Mouse (Mus musculus): Measurements from ENCODE around the gene Ddx6.

Gene Ddx6

GRCm38 (mm10) chr9:44641616-44642015, 36.9 kb downstream of the Ddx6 start:
- no peak for DNase-seq (ENCODE audit: low spot score)

- DNase-seq (ENCODE audit: low spot score) = no peak
Measured at GRCm38 (mm10) chr9:44643103-44643502, 38.4 kb downstream of the Ddx6 start.

- DNase-seq (ENCODE audit: low spot score) = no peak
Measured at GRCm38 (mm10) chr9:44644186-44644585, 39.5 kb downstream of the Ddx6 start.

- DNase-seq (ENCODE audit: low spot score) = no peak
Measured at GRCm38 (mm10) chr9:44645481-44645880, 40.8 kb downstream of the Ddx6 start.

DNA sequence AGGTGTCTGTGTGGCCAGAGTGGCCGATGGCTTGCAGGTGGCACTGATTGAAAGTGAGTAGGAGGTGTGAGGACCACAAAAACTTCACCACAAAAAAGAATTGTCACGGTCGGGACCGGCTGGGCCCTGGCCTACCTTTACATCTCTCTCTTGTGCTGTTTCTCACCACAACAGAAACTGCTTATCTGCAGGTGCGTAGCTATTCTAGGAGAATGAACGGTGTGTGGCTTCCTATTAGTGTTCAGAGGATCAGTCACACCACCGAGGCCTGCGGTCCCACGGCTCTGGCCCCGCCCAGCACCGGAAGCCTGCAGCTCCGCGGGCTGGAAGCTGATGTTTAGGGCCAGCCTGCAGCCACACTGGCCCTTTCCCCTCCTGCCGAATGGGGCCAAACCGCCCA, 41.2 kb downstream of the Ddx6 start:
- DNase-seq (ENCODE audit: low spot score) = no peak

DNA sequence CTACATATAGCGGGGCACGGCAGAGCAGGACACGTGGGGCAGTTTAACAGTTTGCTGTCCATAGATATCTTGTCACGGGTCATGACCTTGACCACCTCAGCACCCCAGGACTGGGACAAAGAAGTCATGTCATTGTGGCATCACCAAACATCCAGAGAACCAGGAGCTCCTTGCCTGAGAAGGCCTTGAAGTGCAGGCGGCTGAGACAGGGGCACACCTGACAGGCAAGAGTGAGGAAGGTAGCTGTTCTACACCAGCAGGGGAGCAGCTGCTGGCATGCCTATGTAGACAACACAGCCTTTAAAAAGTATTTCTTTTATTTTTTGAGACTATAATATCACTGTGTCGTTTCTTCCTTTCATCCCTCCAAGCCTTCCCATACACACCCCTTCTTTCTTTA, 41.7 kb downstream of the Ddx6 start:
- DNase-seq (ENCODE audit: low spot score) = no peak

DNA sequence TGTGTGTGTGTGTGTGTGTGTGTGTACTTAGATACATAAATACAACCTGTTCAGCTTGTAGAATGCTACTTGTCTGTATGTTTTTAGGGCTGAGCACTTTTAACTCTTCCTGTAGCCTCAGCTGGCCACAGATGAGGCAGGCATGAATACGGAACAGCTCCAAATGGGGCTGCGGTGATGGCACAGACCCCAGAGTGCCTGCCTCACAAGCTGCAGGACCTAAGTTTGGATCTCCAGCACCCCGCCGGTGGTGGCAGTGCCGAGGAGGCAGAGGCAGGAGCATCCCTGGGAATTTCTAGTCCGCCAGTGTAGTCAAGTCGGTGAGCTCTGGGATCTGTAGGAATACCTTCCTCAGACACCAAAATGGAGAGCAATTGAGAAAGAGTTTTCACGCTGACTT, 42.3 kb downstream of the Ddx6 start:
- DNase-seq (ENCODE audit: low spot score) = no peak

DNA sequence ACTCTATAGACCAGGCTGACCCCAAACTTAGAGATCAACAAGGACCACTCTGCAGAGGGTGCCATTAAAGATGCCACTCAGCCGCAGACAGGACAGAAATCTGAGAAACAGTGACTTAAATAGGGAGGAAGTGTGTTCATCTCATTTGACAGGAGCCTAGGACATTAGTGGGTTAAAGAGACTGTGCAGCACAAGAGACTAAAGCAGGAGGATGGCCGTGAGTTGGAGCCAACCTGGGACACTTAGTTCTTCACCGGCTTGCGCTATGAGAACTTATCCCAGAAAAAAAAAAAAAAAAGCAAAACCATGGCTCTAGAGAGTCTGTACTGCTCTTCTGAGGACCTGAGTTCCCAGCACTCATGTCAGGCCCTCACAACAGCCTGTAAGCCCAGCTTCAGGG, 43.0 kb downstream of the Ddx6 start:
- DNase-seq (ENCODE audit: low spot score) = no peak

GRCm38 (mm10) chr9:44648881-44649281, 44.2 kb downstream of the Ddx6 start:
- no peak for DNase-seq (ENCODE audit: low spot score)

DNA sequence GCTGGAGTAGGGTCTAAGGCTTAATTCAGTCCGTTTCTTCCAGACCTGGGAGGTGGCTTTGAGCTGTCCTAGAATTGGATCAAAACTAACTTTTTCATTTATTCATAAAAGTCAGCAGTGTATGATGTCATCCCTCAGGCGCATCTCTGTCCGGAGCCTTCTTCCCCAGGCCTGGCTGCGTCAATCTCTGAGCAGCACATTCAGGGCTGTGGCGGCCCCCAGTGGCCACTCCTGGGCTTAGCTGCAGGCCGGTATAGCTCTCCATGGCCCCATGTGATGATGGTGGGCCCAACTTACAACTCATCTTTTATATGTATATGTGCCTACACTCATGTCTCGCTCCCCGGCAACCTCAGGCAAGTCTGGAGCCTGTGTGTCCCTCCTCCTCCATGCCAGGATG, 47.3 kb downstream of the Ddx6 start:
- no peak for DNase-seq (ENCODE audit: low spot score)

DNA sequence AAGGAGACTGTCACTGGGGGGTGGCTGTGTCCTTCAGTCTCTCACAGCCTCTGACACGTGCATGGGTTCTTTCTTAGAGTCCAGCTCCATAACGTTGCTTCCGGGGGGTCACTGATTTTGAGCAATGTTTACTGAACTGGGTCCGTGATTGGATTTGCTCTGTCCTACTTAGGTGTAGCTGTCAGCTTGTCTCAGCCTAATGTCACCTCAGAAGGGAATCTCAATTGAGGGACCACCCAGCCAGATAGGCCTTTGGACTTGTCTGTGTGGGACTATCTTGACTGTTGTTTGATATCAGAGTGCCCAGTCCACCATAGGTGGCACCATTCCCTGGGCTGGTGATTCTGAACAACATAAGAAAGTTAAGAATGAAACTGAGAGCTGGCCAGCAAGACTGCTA, 49.2 kb downstream of the Ddx6 start:
- no peak for DNase-seq (ENCODE audit: low spot score)

GRCm38 (mm10) chr9:44655098-44656066, 50.7 kb downstream of the Ddx6 start:
- no peak for DNase-seq (ENCODE audit: low spot score)

DNA sequence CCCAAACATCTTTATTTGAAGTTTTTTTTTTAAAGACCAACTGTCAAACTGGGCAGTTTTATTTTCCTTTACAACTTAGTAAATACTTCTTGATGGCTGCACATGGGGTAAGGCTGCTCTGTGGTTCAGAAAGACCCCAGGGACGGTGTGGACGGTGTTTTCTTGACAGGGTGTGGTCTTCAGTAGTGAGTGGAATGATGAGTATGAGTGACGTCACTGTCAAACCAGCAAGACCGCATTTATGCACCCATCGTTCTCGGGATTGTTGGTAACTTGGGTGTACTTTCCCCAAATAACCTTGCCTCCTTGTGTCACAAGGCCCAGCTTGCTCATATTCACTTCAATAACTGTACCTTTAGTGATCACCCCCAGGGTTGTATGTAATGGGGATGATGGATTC, 59.0 kb downstream of the Ddx6 start:
- DNase-seq (ENCODE audit: low spot score) = no peak

- DNase-seq (ENCODE audit: low spot score) = no peak
Measured at GRCm38 (mm10) chr9:44671416-44671815, 66.7 kb downstream of the Ddx6 start.

- DNase-seq (ENCODE audit: low spot score) = no peak
Measured at GRCm38 (mm10) chr9:44672291-44672865, 67.7 kb downstream of the Ddx6 start.

GRCm38 (mm10) chr9:44673005-44673404, 68.3 kb downstream of the Ddx6 start, which contains the start of gene Treh:
Gene Treh (plus strand): TSS chr9:44673233.
- no peak for DNase-seq (ENCODE audit: low spot score)

DNA sequence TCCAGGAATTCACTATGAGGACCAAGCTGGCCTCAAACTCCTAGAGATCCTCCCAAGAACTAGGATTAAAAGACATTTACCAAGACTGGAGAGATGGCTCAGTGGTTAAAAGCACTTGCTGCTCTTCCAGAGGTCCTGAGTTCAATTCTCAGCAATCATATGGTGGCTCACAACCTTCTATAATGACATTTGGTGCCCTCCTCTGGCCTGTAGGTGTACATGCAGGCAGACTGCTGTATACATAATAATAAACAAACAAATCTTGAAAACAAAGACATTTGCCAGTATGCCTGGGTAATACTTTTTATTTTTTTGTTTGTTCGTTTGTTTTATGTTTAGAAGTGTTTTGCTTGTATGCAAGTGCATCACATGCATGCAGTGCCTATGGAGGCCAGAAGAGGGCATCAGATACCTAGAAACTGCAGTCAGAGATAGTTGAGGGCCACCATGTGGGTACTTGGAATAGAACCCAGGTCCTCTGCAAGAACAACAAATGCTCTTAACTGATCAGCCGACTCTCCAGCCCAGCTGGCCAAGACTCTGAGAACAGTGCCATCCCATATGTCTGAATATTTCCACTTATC, 73.7 kb downstream of the Ddx6 start:
- no peak for DNase-seq (ENCODE audit: low spot score)

- no peak for DNase-seq (ENCODE audit: low spot score)
Measured at GRCm38 (mm10) chr9:44679565-44679964, 74.9 kb downstream of the Ddx6 start.

DNA sequence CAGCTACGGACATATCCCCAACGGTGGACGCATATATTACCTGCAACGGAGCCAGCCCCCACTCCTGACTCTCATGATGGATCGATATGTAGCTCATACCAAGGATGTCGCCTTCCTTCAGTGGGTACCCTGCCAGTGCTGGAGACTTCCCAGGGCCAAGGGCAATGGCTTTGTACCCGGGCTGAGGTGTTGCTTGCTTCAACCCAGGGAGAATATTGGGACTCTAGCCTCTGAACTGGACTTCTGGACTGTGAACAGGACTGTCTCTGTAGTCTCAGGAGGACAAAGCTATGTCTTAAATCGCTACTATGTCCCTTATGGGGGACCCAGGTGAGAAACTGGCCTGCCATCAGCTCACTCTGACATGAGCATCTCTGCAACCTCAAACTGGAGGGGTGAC, 78.4 kb downstream of the Ddx6 start:
- no peak for DNase-seq (ENCODE audit: low spot score)

- DNase-seq (ENCODE audit: low spot score) = no peak
Measured at GRCm38 (mm10) chr9:44685346-44686330, 80.9 kb downstream of the Ddx6 start.

- DNase-seq (ENCODE audit: low spot score) = no peak
Measured at GRCm38 (mm10) chr9:44686638-44687037, 81.9 kb downstream of the Ddx6 start.

DNA sequence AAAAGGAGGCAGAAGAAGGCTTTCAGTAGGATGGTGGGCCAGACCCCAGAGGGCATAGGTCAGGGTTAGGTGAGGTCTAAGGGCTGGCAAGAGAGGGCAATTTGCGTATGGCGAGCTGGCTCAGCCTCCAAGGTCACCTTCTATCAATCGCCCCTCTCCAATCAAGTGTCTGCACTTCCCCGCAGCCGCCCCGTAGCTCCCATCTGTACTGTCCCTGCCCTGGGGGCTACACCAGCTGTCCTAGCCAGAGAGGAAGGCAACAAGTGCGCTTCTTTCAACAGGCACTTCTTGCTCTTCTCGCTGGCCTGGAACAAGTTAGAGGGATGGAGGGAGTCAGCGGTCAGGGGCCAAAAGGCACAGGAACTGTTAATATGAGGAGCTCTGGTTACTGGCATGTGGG, 83.3 kb downstream of the Ddx6 start:
- no peak for DNase-seq (ENCODE audit: low spot score)
